Mouse (Mus musculus) ES-E14 (cell line): ENCODE measurements around the gene Smad1.

Source experiments
- CHD2 ChIP-seq: IDR thresholded peaks from 2 replicates; pipeline ENCODE4 v1.6.1; 2014; ENCODE audit warnings: mild to moderate bottlenecking, low read depth, low read length, inconsistent platforms
- HCFC1 ChIP-seq: IDR thresholded peaks from 2 replicates; pipeline ENCODE4 v1.6.1; 2012; ENCODE audit warnings: low read length, inconsistent platforms, borderline replicate concordance; ENCODE audit not compliant: insufficient read depth
- MAFK ChIP-seq: IDR thresholded peaks from 2 replicates; pipeline ENCODE4 v1.6.1; 2014; ENCODE audit warnings: mild to moderate bottlenecking, low read depth, low read length, inconsistent platforms; ENCODE audit not compliant: insufficient read depth
- ZC3H11A ChIP-seq: IDR thresholded peaks from 2 replicates; pipeline ENCODE4 v1.6.1; 2012; ENCODE audit warnings: low read depth, mild to moderate bottlenecking, inconsistent platforms, low read length, borderline replicate concordance
- ZNF384 ChIP-seq: IDR thresholded peaks from 2 replicates; pipeline ENCODE4 v1.6.1; 2012; ENCODE audit warnings: low read depth, low read length, inconsistent platforms

DNA sequence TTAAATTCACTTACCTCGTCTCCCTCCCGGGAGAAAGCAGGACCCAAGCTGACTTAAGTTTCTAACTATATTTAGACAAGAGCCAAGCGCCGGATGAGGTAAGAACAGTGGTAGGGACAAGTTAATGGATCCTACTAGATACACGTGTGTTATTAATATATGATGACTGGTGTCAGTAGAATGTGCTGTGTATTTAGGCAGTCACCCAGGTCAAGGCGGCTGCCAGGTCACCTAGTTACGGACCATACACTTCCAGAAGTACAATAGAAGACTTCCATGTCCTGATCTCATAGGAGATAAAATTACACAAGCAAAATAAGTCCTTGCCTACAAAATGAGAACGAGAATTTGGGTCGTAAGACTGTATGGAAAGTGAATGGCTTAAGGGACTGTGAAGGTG, 68.3 kb downstream of the Smad1 start:
- TF ChIP-seq ZC3H11A (no peak), ZNF384 (no peak), MAFK (no peak), CHD2 (no peak), HCFC1 (no peak)
